Mouse (Mus musculus): ENCODE measurements around the gene Runx2. TPM values are rescaled to one million over a fixed set of nuclear protein-coding genes. Genes with fewer than 3 reads are reported as not detected.

Runx2 gene
- polyA plus RNA-seq, 1 experiment from 2014 or later = 1.5 TPM

DNA sequence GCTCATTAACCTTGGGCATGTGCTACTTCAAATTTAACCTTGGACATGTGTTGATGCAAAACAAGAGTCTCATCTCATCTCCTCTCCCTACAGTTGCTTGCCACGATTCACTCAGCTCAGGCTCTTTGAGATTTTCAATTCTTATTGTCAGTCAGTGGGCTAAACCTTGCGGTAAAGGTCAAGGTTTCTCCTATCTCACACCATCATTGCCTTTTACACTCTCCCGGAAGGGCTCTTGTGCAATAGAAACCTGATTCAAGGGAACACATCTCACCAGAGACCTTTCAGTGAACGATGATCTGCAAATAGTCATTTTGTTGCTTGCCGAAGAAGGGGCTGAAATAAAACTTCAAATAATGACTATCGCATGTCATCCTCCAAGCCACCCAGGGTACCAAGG is 354.4 kb downstream of the Runx2 start:
- Histone ChIP-seq H3K9ac (replicated peaks; ENCODE audit: low read length) (no peak overlapping the region), H3K4me2 (replicated peaks; ENCODE audit: low read depth, low read length) (no peak overlapping the region), H3K36me3 (ENCODE audit: insufficient read depth, low read length) (no peaks in the 10 kb centered on the region), H3K4me1 (ENCODE audit: insufficient read depth, low read length) (no peaks in the 10 kb centered on the region), H3K4me3 (ENCODE audit: low read length) (no peak overlapping the region), H3K27ac (ENCODE audit: low read length) (no peak overlapping the region), H3K27me3 (ENCODE audit: insufficient read depth, low read length) (0 out of 2 replicates have a peak, but pooled peaks cover 4% of the 10 kb centered on the region), H3K9me3 (ENCODE audit: low read length) (no peaks in the 10 kb centered on the region)
- WGBS = 91% methylated on average over 6 of the region's 6 CpGs
- ATAC-seq (ENCODE audit: low FRiP score, low TSS enrichment) = no peak

DNA sequence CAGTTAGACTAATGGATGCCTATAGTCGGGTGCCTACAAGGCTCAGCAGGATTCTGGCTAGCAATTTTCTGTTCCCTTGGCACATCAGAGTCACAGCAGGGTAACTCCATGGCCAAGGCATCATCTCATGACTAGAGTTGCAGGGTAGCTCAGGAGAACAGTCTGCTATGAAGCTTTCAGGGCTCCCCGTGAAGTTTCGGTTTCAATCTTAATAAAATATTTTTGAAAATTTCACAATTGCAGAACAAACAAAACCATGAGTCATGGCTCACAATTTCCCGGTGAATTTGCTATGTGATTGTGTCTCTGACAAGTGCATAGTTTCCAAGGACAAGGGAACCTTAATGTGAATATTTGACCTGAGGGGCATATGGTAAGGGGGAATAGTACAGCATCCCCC is 355.6 kb downstream of the Runx2 start:
- Histone ChIP-seq H3K27me3 (ENCODE audit: insufficient read depth, low read length) (peaks cover 12% of the 10 kb centered on the region), H3K36me3 (ENCODE audit: insufficient read depth, low read length) (no peaks in the 10 kb centered on the region), H3K9ac (replicated peaks; ENCODE audit: low read length) (no peak overlapping the region), H3K4me1 (ENCODE audit: insufficient read depth, low read length) (no peaks in the 10 kb centered on the region), H3K9me3 (ENCODE audit: low read length) (no peaks in the 10 kb centered on the region), H3K4me3 (ENCODE audit: low read length) (no peak overlapping the region), H3K4me2 (replicated peaks; ENCODE audit: low read depth, low read length) (no peak overlapping the region), H3K27ac (ENCODE audit: low read length) (no peak overlapping the region)
- WGBS = 95% methylated on average over 4 of the region's 4 CpGs
- no peak for ATAC-seq (ENCODE audit: low FRiP score, low TSS enrichment)

DNA sequence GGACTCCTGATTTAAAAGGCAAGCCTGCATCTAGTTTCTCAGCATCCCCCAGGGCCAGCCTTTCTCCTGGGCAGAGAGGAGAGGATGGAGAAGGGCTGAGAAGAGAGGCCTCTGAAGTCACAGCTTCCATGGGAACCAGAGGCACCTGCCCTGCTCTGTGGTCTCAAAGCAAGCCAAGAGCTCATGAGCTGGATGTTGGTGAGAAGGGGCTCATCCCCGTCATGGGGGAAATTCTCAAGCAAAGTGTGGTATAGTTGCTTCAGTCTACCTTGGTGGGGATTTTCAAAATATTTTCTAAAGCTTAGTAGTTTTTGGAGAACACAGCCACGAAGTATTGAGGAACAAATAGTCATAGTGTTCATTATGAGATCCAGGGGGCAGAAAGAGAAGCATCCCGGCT is 357.9 kb downstream of the Runx2 start:
- H3K4me1 ChIP-seq (ENCODE audit: insufficient read depth, low read length) = no peaks in the 10 kb centered on the region
- no peak for ATAC-seq (ENCODE audit: low FRiP score, low TSS enrichment)
- no peak overlapping the region for H3K27ac ChIP-seq (ENCODE audit: low read length)
- WGBS = 86% methylated on average over 3 of the region's 3 CpGs
- no peaks in the 10 kb centered on the region for H3K36me3 ChIP-seq (ENCODE audit: insufficient read depth, low read length)
- H3K4me2 ChIP-seq (replicated peaks; ENCODE audit: low read depth, low read length) = no peak overlapping the region
- H3K9me3 ChIP-seq (ENCODE audit: low read length) = no peaks in the 10 kb centered on the region
- H3K4me3 ChIP-seq (ENCODE audit: low read length) = no peak overlapping the region
- H3K27me3 ChIP-seq (ENCODE audit: insufficient read depth, low read length) = peaks cover 12% of the 10 kb centered on the region
- H3K9ac ChIP-seq (replicated peaks; ENCODE audit: low read length) = no peak overlapping the region

DNA sequence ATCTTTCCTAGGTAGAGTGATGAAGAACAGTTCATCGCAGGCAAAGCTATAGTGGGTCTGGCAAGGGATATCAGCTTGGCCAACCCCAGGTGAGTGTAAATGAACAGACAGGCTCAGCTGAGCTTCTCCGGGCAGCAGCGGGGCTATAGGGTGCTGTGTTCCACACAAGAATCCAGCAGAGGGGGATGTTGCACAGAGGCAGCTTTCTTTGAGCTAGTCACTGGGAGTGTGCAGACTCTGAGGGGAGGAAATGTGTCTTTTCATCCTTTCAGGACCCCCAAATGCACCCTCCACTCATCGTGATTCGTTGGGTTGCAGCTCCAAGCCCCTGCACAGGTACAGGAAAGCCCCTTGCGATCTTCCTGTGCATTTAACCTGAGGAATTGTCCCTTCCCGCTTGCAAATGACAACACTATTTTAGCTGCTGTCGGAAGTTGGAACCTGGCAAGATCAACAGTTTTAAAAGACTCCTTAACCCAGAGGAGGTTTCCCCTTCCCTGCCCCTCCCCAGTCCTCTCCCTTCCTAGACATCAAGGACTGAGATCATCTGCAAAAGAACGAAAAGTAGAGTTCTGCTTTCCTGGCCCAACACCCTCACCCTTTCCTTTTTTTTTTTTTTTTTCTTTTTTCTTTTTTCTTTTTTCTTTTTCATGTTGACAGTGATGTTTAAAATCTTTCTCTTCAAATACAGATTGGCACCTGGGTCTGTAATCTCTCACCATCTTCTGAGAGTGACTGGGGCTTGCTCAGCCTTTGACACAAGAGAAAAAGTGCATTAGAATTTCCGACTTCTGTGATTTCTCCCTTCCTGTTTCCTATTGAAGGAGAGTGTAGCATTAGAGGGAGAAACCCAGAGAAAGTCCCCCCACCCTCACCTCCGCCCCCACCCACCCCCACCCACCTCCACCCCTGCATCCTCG is 358.7 kb downstream of the Runx2 start:
- no peak overlapping the region for H3K4me3 ChIP-seq (ENCODE audit: low read length)
- H3K36me3 ChIP-seq (ENCODE audit: insufficient read depth, low read length) = no peaks in the 10 kb centered on the region
- H3K4me2 ChIP-seq (replicated peaks; ENCODE audit: low read depth, low read length) = 0 out of 2 replicates have a peak overlapping the region, but pooled peaks have one; percentile 3
- no peaks in the 10 kb centered on the region for H3K9me3 ChIP-seq (ENCODE audit: low read length)
- H3K27me3 ChIP-seq (ENCODE audit: insufficient read depth, low read length) = peaks cover 12% of the 10 kb centered on the region
- no peaks in the 10 kb centered on the region for H3K4me1 ChIP-seq (ENCODE audit: insufficient read depth, low read length)
- WGBS = 27% methylated on average over 12 of the region's 12 CpGs
- H3K9ac ChIP-seq (replicated peaks; ENCODE audit: low read length) = no peak overlapping the region
- no peak overlapping the region for H3K27ac ChIP-seq (ENCODE audit: low read length)
- ATAC-seq (ENCODE audit: low FRiP score, low TSS enrichment) = peak; percentile 76

DNA sequence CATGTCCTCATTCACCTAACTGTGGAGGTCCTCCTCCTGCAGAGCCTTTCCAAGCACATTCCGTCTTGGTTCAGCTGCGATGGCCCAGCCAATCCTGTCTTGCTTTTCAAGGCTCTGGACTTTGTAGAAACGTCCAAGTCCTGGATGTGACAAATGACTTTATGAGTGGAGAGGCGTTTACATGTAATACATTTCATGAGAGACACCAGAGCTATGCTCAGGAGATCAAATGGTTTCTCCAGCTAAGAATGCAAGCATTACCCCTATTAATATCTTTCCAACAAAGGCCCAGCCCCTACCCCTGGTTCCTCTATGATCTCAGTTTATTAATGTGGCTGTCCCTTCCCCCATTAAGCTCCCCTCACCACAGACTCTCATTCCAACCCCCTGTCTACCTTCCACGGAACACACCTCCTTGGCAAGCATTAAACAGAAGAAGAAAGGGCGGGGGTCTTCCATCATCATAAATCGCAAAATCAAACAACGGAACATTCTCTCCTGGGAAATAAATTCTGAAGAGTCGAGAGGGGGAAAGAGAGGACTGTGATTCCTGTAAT is 364.6 kb downstream of the Runx2 start:
- H3K9ac ChIP-seq (replicated peaks; ENCODE audit: low read length) = no peak overlapping the region
- H3K4me1 ChIP-seq (ENCODE audit: insufficient read depth, low read length) = no peaks in the 10 kb centered on the region
- H3K9me3 ChIP-seq (ENCODE audit: low read length) = no peaks in the 10 kb centered on the region
- H3K4me2 ChIP-seq (replicated peaks; ENCODE audit: low read depth, low read length) = no peak overlapping the region
- H3K27me3 ChIP-seq (ENCODE audit: insufficient read depth, low read length) = peaks cover 8% of the 10 kb centered on the region
- no peak for ATAC-seq (ENCODE audit: low FRiP score, low TSS enrichment)
- H3K36me3 ChIP-seq (ENCODE audit: insufficient read depth, low read length) = no peaks in the 10 kb centered on the region
- no peak overlapping the region for H3K4me3 ChIP-seq (ENCODE audit: low read length)
- WGBS = 47% methylated on average over 9 of the region's 9 CpGs
- H3K27ac ChIP-seq (ENCODE audit: low read length) = no peak overlapping the region

Other genes with a start within 250 kb of the Runx2 start
- 20.7 and 23.6 TPM in 2 replicates for gene Supt3, start 37.6 kb downstream of the Runx2 start, polyA plus RNA-seq (2015; fragmentation: Nextera tagmentation; extraction: Ambion mirVana)

Measured in kidney, embryonic 16.5 days (tissue).